Mouse (Mus musculus) thymus, postnatal 10 days (tissue): Measurements from ENCODE around the gene Gm45623.

Experiments used
- DNase-seq, 2 experiments: peaks; one replicate each; pipeline ENCODE4 v3.0.0; 2021; ENCODE audit warnings: low spot score in 2 of 2

The Gm45623 gene

GRCm38 (mm10) chr13:56753192-56753951 is at the start of gene Gm45623:
Gene Gm45623, minus strand, starts transcription at chr13:56753827.
- DNase-seq = no peak

DNA sequence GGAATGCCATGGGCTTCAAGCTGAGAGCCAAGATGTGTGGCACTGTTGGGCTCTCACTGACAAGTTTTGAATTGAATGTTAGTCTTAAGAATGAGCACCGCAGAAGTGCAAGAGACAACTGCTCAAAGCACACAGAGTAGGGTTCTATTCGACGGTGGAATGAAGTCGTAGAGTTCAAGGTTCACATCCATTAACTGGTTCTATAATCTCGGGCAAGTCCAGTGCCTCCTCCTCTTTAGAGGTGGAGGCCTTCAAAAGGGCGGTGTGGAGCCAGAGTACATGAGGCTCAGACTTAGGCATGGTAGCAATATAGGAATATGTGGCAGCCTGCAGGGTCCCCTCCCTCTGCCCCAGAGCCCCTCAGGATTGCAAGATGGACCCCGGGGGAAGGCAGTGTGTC is 43.8 kb upstream of the Gm45623 start:
- DNase-seq = no peak

- DNase-seq = no peak
Measured at GRCm38 (mm10) chr13:56795501-56795900, 41.9 kb upstream of the Gm45623 start.

DNA sequence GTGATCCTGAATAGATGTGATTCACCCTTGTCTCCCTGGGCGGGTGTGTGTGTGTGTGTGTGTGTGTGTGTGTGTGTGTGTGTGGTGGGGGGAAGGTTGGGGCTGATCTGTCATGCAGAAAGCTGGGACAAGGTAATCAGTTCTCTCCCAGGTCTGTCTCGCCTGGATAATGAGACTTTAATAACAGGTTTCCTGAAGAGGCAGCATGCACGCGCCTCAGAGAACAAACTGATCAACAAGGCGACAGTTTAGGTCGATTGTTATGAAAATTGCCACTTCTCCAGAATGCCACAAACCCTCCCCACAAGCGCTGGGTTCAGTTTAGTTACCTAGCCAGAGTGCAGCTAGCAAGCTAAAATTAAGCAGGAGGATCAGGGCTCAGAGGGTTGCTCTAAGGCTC is 40.8 kb upstream of the Gm45623 start:
- DNase-seq = no peak

- no peak for DNase-seq
Measured at GRCm38 (mm10) chr13:56792844-56793243, 39.2 kb upstream of the Gm45623 start.

- DNase-seq = no peak
Measured at GRCm38 (mm10) chr13:56790683-56791082, 37.1 kb upstream of the Gm45623 start.

DNA sequence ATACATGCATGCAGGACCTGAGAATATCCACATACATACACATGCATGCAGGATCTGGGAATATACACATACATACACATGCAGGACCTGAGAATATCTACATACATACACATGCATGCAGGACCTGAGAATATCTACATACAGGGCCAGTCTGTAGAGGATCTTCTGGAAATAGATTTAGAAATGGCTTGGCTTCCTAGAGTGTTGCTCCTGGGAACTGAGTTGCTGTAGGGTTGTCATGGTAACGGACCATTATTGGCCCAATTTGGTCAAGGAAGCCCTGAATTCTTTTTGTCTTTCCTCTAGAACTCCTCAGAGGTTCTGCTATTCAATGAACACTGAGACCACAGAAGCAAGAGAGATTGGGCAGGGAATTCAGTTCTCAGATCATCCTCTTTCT is 29.0 kb upstream of the Gm45623 start:
- DNase-seq = no peak

DNA sequence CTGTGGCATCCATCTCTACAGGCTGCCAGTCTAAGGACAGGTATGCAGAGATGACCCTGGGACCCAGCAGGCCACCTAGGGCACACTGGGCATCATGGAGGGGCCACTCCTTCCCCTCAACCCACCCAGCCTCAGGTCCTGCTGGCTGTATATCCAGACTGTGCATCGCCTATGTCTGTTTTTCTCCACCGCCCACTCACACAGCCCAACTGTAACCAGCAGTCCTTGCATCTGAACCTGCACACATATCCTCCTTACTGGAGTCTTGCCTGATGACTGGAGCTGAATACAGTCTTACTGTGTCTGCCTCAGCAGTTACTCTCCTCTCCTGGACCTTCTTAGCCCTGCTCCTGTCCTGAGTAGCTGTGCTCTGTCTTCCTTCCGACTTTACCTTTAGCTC is 28.1 kb upstream of the Gm45623 start:
- DNase-seq = no peak

DNA sequence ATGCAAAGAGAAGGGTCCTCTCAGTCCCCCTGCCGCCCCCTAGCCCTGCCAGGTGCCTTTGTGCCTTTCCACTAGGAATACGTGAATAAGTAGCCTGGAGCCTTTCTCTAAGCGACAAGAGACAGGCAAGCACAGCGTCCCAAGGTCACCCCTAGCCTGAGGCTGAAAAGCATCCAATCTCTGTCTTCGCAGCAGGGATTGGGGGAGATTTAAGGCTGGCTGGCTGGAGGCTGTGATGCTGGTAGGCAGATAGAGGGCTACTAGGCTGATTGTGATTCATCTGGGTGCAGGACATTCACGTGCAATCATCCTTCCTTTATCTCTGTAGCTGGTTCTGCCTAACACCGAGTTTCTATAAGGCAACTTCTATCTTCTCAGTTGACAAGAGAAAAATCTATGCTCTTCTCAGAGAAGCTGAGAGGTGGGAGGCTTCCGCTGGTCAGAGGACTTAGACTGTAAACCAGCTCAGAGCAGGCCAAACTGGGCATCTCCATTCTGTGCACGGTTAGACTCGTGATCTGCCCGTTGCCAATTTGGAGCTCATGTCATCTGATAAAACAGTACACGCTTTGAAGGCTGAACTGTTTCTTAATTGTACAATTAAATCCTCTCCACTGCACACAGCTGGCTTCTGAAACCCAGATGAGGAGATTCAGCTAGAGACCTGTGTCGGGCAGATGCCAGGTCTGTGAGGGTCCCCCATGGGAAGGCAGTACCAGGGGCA is 27.3 kb upstream of the Gm45623 start:
- DNase-seq = no peak

DNA sequence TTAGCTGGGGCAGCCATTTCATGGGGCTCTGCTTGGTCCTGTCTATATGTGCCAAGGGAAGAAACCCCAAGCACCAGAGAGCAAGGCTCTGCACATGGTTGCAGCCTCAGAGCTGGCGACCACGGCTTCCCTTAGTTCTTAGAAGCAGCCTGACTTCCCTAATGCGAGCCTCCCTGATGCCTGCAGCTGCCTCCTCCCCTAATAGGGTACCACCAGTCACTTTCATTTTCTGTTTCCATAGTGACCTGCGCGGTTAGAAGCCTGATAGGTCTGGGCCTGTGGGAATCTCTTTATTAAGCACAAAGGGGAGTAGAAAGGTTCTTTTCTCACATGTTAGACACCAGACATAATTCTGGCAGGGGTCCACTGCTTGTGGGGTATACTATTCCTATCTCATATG is 20.7 kb upstream of the Gm45623 start:
- no peak for DNase-seq

DNA sequence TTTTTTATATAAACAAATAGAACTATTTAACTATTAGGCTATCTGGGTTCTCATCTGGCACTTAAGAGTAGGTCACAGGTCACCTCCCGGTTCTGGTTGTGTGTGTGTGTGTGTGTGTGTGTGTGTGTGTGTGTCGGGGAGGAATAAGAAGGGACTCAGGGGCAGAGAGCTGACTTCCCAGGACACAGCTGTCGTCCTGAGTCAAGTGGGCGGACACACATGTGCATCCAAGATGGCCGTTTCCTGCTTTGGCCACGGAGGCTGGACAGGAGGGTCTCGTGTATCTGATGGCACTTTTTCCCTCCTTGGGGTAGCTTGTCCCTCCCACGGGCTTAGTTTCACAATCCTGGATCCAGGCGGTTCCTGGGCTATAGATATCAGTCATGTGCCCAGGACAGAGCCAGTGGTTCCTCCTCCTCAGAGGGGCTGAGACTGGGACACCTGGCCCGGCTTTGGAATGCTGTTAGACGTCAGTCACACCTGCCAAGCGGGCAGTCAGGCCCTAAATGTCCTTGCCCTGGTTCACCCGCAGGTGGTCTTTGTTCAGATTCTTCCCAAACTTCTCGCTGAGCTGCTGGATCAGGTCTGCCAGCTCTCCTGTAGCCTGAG is 19.7 kb upstream of the Gm45623 start:
- no peak for DNase-seq

GRCm38 (mm10) chr13:56772592-56772991 is 19.0 kb upstream of the Gm45623 start:
- DNase-seq = no peak

- no peak for DNase-seq
Measured at GRCm38 (mm10) chr13:56770786-56771185, 17.2 kb upstream of the Gm45623 start.

DNA sequence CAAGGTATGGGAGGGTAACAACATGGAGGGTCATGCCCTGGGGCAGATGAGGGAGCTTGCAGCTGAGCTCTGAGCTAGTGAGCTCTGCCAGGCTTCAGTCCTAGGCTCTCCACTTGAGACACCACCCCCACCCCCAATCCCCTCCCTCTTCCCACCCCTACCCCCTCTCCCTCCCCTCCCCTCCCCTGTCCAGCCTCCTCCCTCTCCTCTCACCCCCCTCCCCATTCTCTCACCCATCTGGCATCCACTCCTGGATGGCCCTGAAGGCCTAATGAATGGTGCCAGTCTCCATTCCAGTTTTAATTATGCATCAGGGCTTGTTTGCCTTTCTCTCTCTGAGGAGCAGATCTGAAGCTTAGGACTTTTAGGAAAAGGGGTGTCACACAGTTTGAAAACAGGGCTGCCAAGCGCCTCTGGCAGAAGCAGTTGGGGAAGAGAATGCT is 16.5 kb upstream of the Gm45623 start:
- no peak for DNase-seq

DNA sequence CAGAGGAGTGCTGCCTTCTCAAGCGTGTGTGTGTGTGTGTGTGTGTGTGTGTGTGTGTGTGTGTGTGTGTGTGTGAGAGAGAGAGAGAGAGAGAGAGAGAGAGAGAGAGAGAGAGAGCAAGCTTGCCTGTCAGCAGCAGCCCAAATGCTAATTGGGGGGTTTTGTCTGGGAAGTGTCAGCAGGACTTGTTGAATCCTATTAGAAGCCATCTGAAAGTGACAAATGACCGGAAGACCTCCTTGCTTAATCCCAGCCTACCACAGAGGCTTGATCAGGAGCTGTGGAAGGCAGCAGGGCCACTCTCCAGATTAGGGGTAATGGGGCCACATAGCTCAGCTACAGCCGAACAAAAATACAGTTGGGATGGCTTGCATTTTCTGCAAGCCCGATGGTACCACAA is 15.8 kb upstream of the Gm45623 start:
- no peak for DNase-seq

GRCm38 (mm10) chr13:56766211-56766610 is 12.6 kb upstream of the Gm45623 start:
- DNase-seq = no peak

GRCm38 (mm10) chr13:56765284-56766032 is 11.8 kb upstream of the Gm45623 start:
- no peak for DNase-seq

- no peak for DNase-seq
Measured at GRCm38 (mm10) chr13:56762446-56763229, 9.0 kb upstream of the Gm45623 start.

DNA sequence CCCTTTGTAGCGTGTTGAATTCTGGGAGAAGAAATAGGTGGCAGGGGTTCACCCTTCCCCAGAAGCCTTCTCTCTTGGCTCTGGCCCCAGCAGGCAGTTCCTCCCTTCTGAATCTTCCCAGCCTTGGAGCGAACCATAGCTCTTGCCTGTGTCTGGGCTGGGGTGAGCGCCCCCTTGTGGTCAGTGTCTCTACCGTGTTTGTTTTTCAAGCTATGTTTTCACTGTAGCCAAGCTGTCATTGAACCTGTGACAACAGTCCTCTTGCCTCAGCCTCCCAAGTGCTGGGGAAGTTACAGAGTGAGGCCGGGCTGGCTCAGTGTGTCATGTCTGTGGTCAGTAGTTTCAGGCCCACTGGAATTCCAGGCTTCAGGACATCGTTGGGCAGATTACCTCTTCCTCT is 4.9 kb upstream of the Gm45623 start:
- DNase-seq = peak; percentile 72 to 90

- DNase-seq = no peak
Measured at GRCm38 (mm10) chr13:56757201-56757600, 3.6 kb upstream of the Gm45623 start.

DNA sequence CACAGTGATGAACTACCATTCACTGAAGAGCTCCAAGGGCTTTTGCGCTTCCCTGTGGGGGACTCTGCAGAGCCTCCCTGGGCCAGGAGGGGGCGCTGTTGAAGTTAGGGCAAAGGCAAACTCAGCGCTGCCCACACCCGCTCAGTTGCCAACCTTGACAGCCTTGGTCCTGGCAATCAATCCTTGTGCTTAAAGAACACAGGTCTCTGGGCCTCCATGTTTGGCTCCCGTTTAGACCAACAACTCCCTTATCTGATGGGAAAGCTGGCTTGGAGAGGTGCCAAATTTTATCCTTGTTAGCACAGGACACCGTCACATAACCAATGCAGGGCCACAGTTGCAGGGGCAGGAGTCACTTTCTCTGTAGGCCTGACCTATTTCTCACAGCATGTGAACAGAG is 2.2 kb upstream of the Gm45623 start:
- peak; percentile 62 to 81 for DNase-seq
